Mouse (Mus musculus): Measurements from ENCODE around the gene Zfpm1. TPM values are rescaled to one million over a fixed set of nuclear protein-coding genes. Genes with fewer than 3 reads are reported as not detected.
"Not testable (repeated sequence)": the region's sequence is repeated elsewhere in the genome, so short reads cannot be mapped to it uniquely, and the experiment has no call there.

The Zfpm1 gene
- polyA plus RNA-seq, 1 experiment from 2014 or later = 26.5 TPM

DNA sequence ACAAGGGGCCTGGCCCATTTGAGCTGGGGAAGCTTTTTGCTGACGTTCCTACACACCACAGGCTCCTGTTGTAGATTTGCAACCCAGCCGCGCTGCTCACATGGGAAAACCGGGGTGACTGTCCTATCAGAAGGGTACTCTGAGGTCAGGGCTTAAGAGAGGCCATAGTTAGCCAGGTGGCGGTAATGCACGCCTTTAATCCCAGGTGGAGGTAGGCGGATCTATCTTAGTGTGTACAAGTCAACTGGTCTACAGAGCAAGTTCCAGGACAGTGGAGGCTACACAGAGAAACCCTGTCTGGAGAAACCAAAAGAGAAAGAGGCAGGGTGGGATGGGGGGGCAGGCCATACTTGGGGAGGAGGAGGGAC is 37.8 kb downstream of the Zfpm1 start:
- DNase-seq (ENCODE audit: low spot score) (no peak), ATAC-seq (replicated peaks; ENCODE audit: low FRiP score) (no peak)
- peak overlapping the region; percentile 51 for H3K9ac ChIP-seq (ENCODE audit: low read depth, low read length)
- H3K4me3 ChIP-seq (ENCODE audit: low read depth, low read length) = no peak overlapping the region
- H3K4me2 ChIP-seq = peak overlapping the region; percentile 32
- no peaks in the 10 kb centered on the region for H3K27me3 ChIP-seq (replicated peaks; ENCODE audit: control insufficient read depth, insufficient read depth, low read length)
- H3K4me1 ChIP-seq (replicated peaks; ENCODE audit: control insufficient read depth, insufficient read depth, low read length) = peaks cover 100% of the 10 kb centered on the region
- no peaks in the 10 kb centered on the region for H3K9me3 ChIP-seq (ENCODE audit: control insufficient read depth, low read length)
- peaks cover 40% of the 10 kb centered on the region for H3K36me3 ChIP-seq (ENCODE audit: control insufficient read depth, insufficient read depth, low read length)
- peak overlapping the region; percentile 97 for H3K27ac ChIP-seq (ENCODE audit: low read depth, low read length)
- 54% methylated on average over 7 of the region's 7 CpGs for WGBS

- ATAC-seq (replicated peaks; ENCODE audit: low FRiP score) (no peak), DNase-seq (ENCODE audit: low spot score) (no peak)
- WGBS = 42% methylated on average over 3 of the region's 3 CpGs
- peaks cover 100% of the 10 kb centered on the region for H3K4me1 ChIP-seq (replicated peaks; ENCODE audit: control insufficient read depth, insufficient read depth, low read length)
- no peaks in the 10 kb centered on the region for H3K27me3 ChIP-seq (replicated peaks; ENCODE audit: control insufficient read depth, insufficient read depth, low read length)
- peaks cover 38% of the 10 kb centered on the region for H3K36me3 ChIP-seq (ENCODE audit: control insufficient read depth, insufficient read depth, low read length)
- no peaks in the 10 kb centered on the region for H3K9me3 ChIP-seq (ENCODE audit: control insufficient read depth, low read length)
- H3K4me2 ChIP-seq = 0 out of 2 replicates have a peak overlapping the region, but pooled peaks have one; percentile 46
- peak overlapping the region; percentile 51 for H3K9ac ChIP-seq (ENCODE audit: low read depth, low read length)
- peak overlapping the region; percentile 97 for H3K27ac ChIP-seq (ENCODE audit: low read depth, low read length)
- no peak overlapping the region for H3K4me3 ChIP-seq (ENCODE audit: low read depth, low read length)
These were observed 38.6 kb downstream of the Zfpm1 start for GRCm38 (mm10) chr8:122320541-122320940.

DNA sequence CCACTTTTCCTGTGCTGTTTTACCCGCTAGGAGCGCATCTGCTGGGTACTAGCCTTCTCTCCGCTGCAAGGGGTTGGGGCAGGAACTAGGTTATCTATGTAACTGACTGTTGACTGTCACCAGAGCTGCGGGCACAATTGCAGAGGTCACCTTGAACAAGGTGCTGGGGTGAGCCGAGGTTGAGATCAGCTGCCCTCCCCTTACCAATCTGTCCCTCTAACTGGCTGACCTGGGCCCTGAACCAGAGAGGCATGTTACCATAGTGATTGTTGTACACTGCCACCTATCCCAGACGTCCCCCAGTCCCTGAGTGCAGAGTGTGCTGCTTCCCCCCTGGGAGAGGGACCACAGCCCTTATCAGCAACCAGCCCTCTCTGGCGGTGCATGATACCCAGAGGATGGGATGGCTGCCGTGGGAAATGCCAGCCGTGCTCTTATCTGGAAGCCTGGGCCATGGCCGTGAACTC is 39.5 kb downstream of the Zfpm1 start:
- peak overlapping the region; percentile 97 for H3K27ac ChIP-seq (ENCODE audit: low read depth, low read length)
- H3K4me3 ChIP-seq (ENCODE audit: low read depth, low read length) = peak overlapping the region; percentile 30; the same call in 1 of the 2 replicates
- H3K9ac ChIP-seq (ENCODE audit: low read depth, low read length) = peak overlapping the region; percentile 51
- H3K27me3 ChIP-seq (replicated peaks; ENCODE audit: control insufficient read depth, insufficient read depth, low read length) = no peaks in the 10 kb centered on the region
- H3K9me3 ChIP-seq (ENCODE audit: control insufficient read depth, low read length) = no peaks in the 10 kb centered on the region
- DNase-seq (ENCODE audit: low spot score) (peak; percentile 86), ATAC-seq (replicated peaks; ENCODE audit: low FRiP score) (peak; percentile 87)
- peaks cover 30% of the 10 kb centered on the region for H3K36me3 ChIP-seq (ENCODE audit: control insufficient read depth, insufficient read depth, low read length)
- 16% methylated on average over 10 of the region's 10 CpGs for whole genome bisulfite sequencing
- H3K4me1 ChIP-seq (replicated peaks; ENCODE audit: control insufficient read depth, insufficient read depth, low read length) = peaks cover 100% of the 10 kb centered on the region
- peak overlapping the region; percentile 46 for H3K4me2 ChIP-seq

DNA sequence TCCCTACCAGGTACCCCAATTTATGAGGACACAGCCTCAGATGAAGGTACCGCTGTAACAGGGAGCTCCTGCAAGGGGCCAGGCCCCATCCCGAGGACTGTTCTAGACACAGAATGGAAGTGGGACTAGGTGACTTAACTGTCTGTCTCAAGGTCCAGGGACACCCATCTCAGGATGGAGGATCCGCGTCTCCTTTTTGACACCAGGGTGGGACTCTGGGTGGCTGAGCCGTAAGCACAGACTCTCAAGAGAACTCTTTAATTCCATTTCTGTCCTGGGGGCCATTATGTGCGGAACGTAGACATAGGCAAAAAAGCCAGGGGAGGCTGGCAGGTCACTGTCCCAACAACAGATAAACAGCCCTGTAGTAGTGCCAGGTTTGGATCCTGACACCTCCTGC is 40.2 kb downstream of the Zfpm1 start:
- no peaks in the 10 kb centered on the region for H3K9me3 ChIP-seq (ENCODE audit: control insufficient read depth, low read length)
- peak overlapping the region; percentile 30 for H3K4me3 ChIP-seq (ENCODE audit: low read depth, low read length)
- H3K9ac ChIP-seq (ENCODE audit: low read depth, low read length) = peak overlapping the region; percentile 51
- 50% methylated on average over 7 of the region's 7 CpGs for WGBS
- H3K4me2 ChIP-seq = peak overlapping the region; percentile 46
- DNase-seq (ENCODE audit: low spot score) (no peak), ATAC-seq (replicated peaks; ENCODE audit: low FRiP score) (peak; percentile 1; the same call in 1 of the 2 replicates)
- H3K36me3 ChIP-seq (ENCODE audit: control insufficient read depth, insufficient read depth, low read length) = peaks cover 33% of the 10 kb centered on the region
- H3K27ac ChIP-seq (ENCODE audit: low read depth, low read length) = peak overlapping the region; percentile 97
- peaks cover 100% of the 10 kb centered on the region for H3K4me1 ChIP-seq (replicated peaks; ENCODE audit: control insufficient read depth, insufficient read depth, low read length)
- no peaks in the 10 kb centered on the region for H3K27me3 ChIP-seq (replicated peaks; ENCODE audit: control insufficient read depth, insufficient read depth, low read length)

- H3K4me1 ChIP-seq (replicated peaks; ENCODE audit: control insufficient read depth, insufficient read depth, low read length) = peaks cover 100% of the 10 kb centered on the region
- H3K27me3 ChIP-seq (replicated peaks; ENCODE audit: control insufficient read depth, insufficient read depth, low read length) = no peaks in the 10 kb centered on the region
- H3K4me2 ChIP-seq = peak overlapping the region; percentile 46
- no peak for DNase-seq (ENCODE audit: low spot score)
- peak overlapping the region; percentile 30; the same call in 1 of the 2 replicates for H3K4me3 ChIP-seq (ENCODE audit: low read depth, low read length)
- H3K27ac ChIP-seq (ENCODE audit: low read depth, low read length) = peak overlapping the region; percentile 97
- WGBS = 5% methylated on average over 11 of the region's 11 CpGs
- peak; percentile 23 for ATAC-seq (replicated peaks; ENCODE audit: low FRiP score)
- H3K36me3 ChIP-seq (ENCODE audit: control insufficient read depth, insufficient read depth, low read length) = peaks cover 34% of the 10 kb centered on the region
- H3K9ac ChIP-seq (ENCODE audit: low read depth, low read length) = peak overlapping the region; percentile 51
- H3K9me3 ChIP-seq (ENCODE audit: control insufficient read depth, low read length) = no peaks in the 10 kb centered on the region
These were observed 40.9 kb downstream of the Zfpm1 start for GRCm38 (mm10) chr8:122322792-122323191.

GRCm38 (mm10) chr8:122323951-122324402 is 42.0 kb downstream of the Zfpm1 start:
- DNase-seq (ENCODE audit: low spot score); H3K27me3 ChIP-seq (replicated peaks; ENCODE audit: control insufficient read depth, insufficient read depth, low read length); H3K9me3 ChIP-seq (ENCODE audit: control insufficient read depth, low read length): not testable (repeated sequence)
- Histone ChIP-seq H3K36me3 (ENCODE audit: control insufficient read depth, insufficient read depth, low read length) (peaks cover 38% of the 10 kb centered on the region), H3K4me2 (peak overlapping the region; percentile 63), H3K4me3 (ENCODE audit: low read depth, low read length) (peak overlapping the region; percentile 30), H3K9ac (ENCODE audit: low read depth, low read length) (peak overlapping the region; percentile 51), H3K27ac (ENCODE audit: low read depth, low read length) (peak overlapping the region; percentile 97), H3K4me1 (replicated peaks; ENCODE audit: control insufficient read depth, insufficient read depth, low read length) (peaks cover 100% of the 10 kb centered on the region)
- ATAC-seq (replicated peaks; ENCODE audit: low FRiP score) = peak; percentile 13; the same call in 1 of the 2 replicates
- WGBS = 6% methylated on average over 13 of the region's 13 CpGs

- Histone ChIP-seq H3K4me2 (peak overlapping the region; percentile 63), H3K4me1 (replicated peaks; ENCODE audit: control insufficient read depth, insufficient read depth, low read length) (peaks cover 100% of the 10 kb centered on the region), H3K9ac (ENCODE audit: low read depth, low read length) (peak overlapping the region; percentile 51), H3K36me3 (ENCODE audit: control insufficient read depth, insufficient read depth, low read length) (peaks cover 41% of the 10 kb centered on the region), H3K9me3 (ENCODE audit: control insufficient read depth, low read length) (no peaks in the 10 kb centered on the region), H3K27ac (ENCODE audit: low read depth, low read length) (peak overlapping the region; percentile 97), H3K27me3 (replicated peaks; ENCODE audit: control insufficient read depth, insufficient read depth, low read length) (no peaks in the 10 kb centered on the region), H3K4me3 (ENCODE audit: low read depth, low read length) (peak overlapping the region; percentile 30)
- no peak for ATAC-seq (replicated peaks; ENCODE audit: low FRiP score)
- DNase-seq (ENCODE audit: low spot score) = no peak
- WGBS = 51% methylated on average over 2 of the region's 2 CpGs
These were observed 43.3 kb downstream of the Zfpm1 start for GRCm38 (mm10) chr8:122325196-122325595.

DNA sequence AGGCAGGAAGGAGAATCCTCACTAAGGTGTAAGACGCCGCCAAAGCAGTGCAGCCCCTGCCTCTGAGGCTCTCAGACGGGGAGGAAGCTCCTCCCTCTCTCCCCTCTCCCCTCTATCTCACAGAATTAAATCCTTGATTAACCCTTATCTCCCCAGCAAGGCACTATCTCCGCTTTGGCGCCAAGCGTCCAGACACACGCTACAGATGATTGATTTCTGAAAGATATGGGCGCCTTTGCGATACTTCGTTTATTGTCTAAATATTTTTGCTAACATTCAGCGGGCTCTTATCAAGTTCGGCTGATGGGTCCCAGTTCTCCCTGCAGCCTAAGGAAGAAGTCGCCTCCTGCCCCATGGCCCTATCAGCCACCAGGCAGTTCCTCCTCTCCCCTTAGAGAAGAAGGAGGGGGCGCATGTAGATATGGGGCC is 44.2 kb downstream of the Zfpm1 start:
- WGBS = 13% methylated on average over 14 of the region's 14 CpGs
- Histone ChIP-seq H3K9ac (ENCODE audit: low read depth, low read length) (peak overlapping the region; percentile 51), H3K4me1 (replicated peaks; ENCODE audit: control insufficient read depth, insufficient read depth, low read length) (peaks cover 100% of the 10 kb centered on the region), H3K36me3 (ENCODE audit: control insufficient read depth, insufficient read depth, low read length) (peaks cover 44% of the 10 kb centered on the region), H3K9me3 (ENCODE audit: control insufficient read depth, low read length) (no peaks in the 10 kb centered on the region), H3K27ac (ENCODE audit: low read depth, low read length) (peak overlapping the region; percentile 97), H3K4me3 (ENCODE audit: low read depth, low read length) (peak overlapping the region; percentile 30), H3K27me3 (replicated peaks; ENCODE audit: control insufficient read depth, insufficient read depth, low read length) (no peaks in the 10 kb centered on the region), H3K4me2 (peak overlapping the region; percentile 63)
- ATAC-seq (replicated peaks; ENCODE audit: low FRiP score) (no peak), DNase-seq (ENCODE audit: low spot score) (no peak)

- Histone ChIP-seq H3K4me3 (ENCODE audit: low read depth, low read length) (no peak overlapping the region), H3K9me3 (ENCODE audit: control insufficient read depth, low read length) (no peaks in the 10 kb centered on the region), H3K36me3 (ENCODE audit: control insufficient read depth, insufficient read depth, low read length) (peaks cover 60% of the 10 kb centered on the region), H3K27me3 (replicated peaks; ENCODE audit: control insufficient read depth, insufficient read depth, low read length) (no peaks in the 10 kb centered on the region), H3K9ac (ENCODE audit: low read depth, low read length) (peak overlapping the region; percentile 54), H3K4me1 (replicated peaks; ENCODE audit: control insufficient read depth, insufficient read depth, low read length) (peaks cover 82% of the 10 kb centered on the region), H3K4me2 (peak overlapping the region; percentile 36), H3K27ac (ENCODE audit: low read depth, low read length) (peak overlapping the region; percentile 85)
- no peak for ATAC-seq (replicated peaks; ENCODE audit: low FRiP score)
- no peak for DNase-seq (ENCODE audit: low spot score)
- WGBS = 67% methylated on average over 8 of the region's 8 CpGs
These were observed 47.1 kb downstream of the Zfpm1 start for GRCm38 (mm10) chr8:122329072-122329471.

Measured in liver, embryonic 11.5 days (tissue).